Mouse (Mus musculus): ENCODE measurements around the gene Elovl7.

GRCm38 (mm10) chr13:108302957-108303675 lies 88.9 kb downstream of the Elovl7 start:
- TF ChIP-seq FLI1 (IDR thresholded peaks at IDR 0.05; ENCODE audit: low read length) (no peak), GATA1 (IDR thresholded peaks at IDR 0.05; ENCODE audit: borderline replicate concordance, low read length) (no peak)

Data from megakaryocyte, embryonic 14.5 days (primary cell).